Mouse (Mus musculus) intestine, embryonic 14.5 days (tissue): ENCODE measurements at regions not wholly inside any gene's neighbourhood (a gene's known extent, or its start where the extent isn't known, plus 50 kb on each side); places are given as distances from the start of the nearest gene placed in this dataset.

Experiments used
- ATAC-seq: fragments of 200-750 bp; cut with Nextera tagmentation; replicated peaks from 2 replicates; pipeline ENCODE4 v1.8.0; 2017; ENCODE audit warnings: low read depth, moderate number of reproducible peaks, moderate TSS enrichment, moderate library complexity; ENCODE audit not compliant: low FRiP score, low TSS enrichment
- DNase-seq: peaks from one replicate; pipeline ENCODE4 v3.0.0-alpha.2; 2018; ENCODE audit warnings: low spot score
- H3K27ac ChIP-seq: fragments of 300-500 bp; sonication (generic); 2 replicates; pipeline ENCODE4 v1.5.1; 2014; ENCODE audit warnings: low read depth, mild to moderate bottlenecking, control low read depth
- H3K27me3 ChIP-seq: fragments of 300-500 bp; sonication (generic); replicated peaks from 2 replicates; pipeline ENCODE4 v1.6.1; 2014; ENCODE audit warnings: low read length, control low read depth; ENCODE audit not compliant: control insufficient read depth, insufficient read depth
- H3K36me3 ChIP-seq: fragments of 300-500 bp; sonication (generic); 2 replicates; pipeline ENCODE4 v1.6.1; 2014; ENCODE audit warnings: low read length, control low read depth; ENCODE audit not compliant: control insufficient read depth, insufficient read depth
- H3K4me1 ChIP-seq: fragments of 300-500 bp; sonication (generic); replicated peaks from 2 replicates; pipeline ENCODE4 v1.6.1; 2014; ENCODE audit warnings: low read length, control low read depth, mixed read lengths; ENCODE audit not compliant: control insufficient read depth, insufficient read depth
- H3K4me2 ChIP-seq: fragments of 300-500 bp; sonication (generic); 2 replicates; pipeline ENCODE4 v1.6.1; 2014; ENCODE audit warnings: low read length
- H3K4me3 ChIP-seq: fragments of 300-500 bp; sonication (generic); 2 replicates; pipeline ENCODE4 v1.5.1; 2014; ENCODE audit warnings: low read depth, low read length, control low read depth, mixed read lengths
- H3K9ac ChIP-seq: fragments of 300-500 bp; sonication (generic); 2 replicates; pipeline ENCODE4 v1.6.1; 2014; ENCODE audit warnings: mild to moderate bottlenecking, low read length
- H3K9me3 ChIP-seq: fragments of 300-500 bp; sonication (generic); 2 replicates; pipeline ENCODE4 v1.6.1; 2016; ENCODE audit warnings: low read length, control low read depth; ENCODE audit not compliant: control insufficient read depth
- WGBS: fragments of 180-500 bp; shearing (Covaris S2); extraction: QIAGEN DNeasy Blood & Tissue Kit; methylation state at CpG from one replicate; pipeline ENCODE4 v1.1.7; 2014; 5-methylcytosine and 5-hydroxymethylcytosine counted together

- H3K9me3 ChIP-seq: no peaks in the 10 kb centered on the region
- H3K27ac ChIP-seq: no peak overlapping the region
- no peaks in the 10 kb centered on the region for H3K36me3 ChIP-seq
- ATAC-seq (no peak), DNase-seq (no peak)
- WGBS: 73% methylated on average over 3 of the region's 3 CpGs
- H3K27me3 ChIP-seq: no peaks in the 10 kb centered on the region
- no peak overlapping the region for H3K4me3 ChIP-seq
- no peaks in the 10 kb centered on the region for H3K4me1 ChIP-seq
- no peak overlapping the region for H3K9ac ChIP-seq
- no peak overlapping the region for H3K4me2 ChIP-seq
Measured at GRCm38 (mm10) chr12:9430656-9431055, 139.3 kb upstream of the Osr1 start.

- ATAC-seq: no peak
- H3K4me2 ChIP-seq: peak overlapping the region; percentile 22
- WGBS: 14% methylated on average over 9 of the region's 9 CpGs
- no peak overlapping the region for H3K27ac ChIP-seq
- DNase-seq: peak; percentile 54
- no peaks in the 10 kb centered on the region for H3K27me3 ChIP-seq
- no peak overlapping the region for H3K4me3 ChIP-seq
- no peaks in the 10 kb centered on the region for H3K4me1 ChIP-seq
- H3K36me3 ChIP-seq: no peaks in the 10 kb centered on the region
- no peak overlapping the region for H3K9ac ChIP-seq
- no peaks in the 10 kb centered on the region for H3K9me3 ChIP-seq
Measured at GRCm38 (mm10) chr12:9438575-9439161, 131.2 kb upstream of the Osr1 start.

GRCm38 (mm10) chr12:9450620-9451019, 119.3 kb upstream of the Osr1 start:
- Histone ChIP-seq H3K9me3 (no peaks in the 10 kb centered on the region), H3K27me3 (no peaks in the 10 kb centered on the region), H3K9ac (no peak overlapping the region), H3K4me3 (no peak overlapping the region), H3K4me1 (no peaks in the 10 kb centered on the region), H3K4me2 (no peak overlapping the region), H3K27ac (no peak overlapping the region), H3K36me3 (no peaks in the 10 kb centered on the region)
- ATAC-seq (no peak), DNase-seq (no peak)
- WGBS: 19% methylated on average over 3 of the region's 3 CpGs

- Histone ChIP-seq H3K36me3 (no peaks in the 10 kb centered on the region), H3K27ac (no peak overlapping the region), H3K4me1 (no peaks in the 10 kb centered on the region), H3K9me3 (no peaks in the 10 kb centered on the region), H3K4me3 (no peak overlapping the region), H3K27me3 (no peaks in the 10 kb centered on the region), H3K4me2 (no peak overlapping the region), H3K9ac (no peak overlapping the region)
- DNase-seq (no peak), ATAC-seq (no peak)
- 77% methylated on average over 3 of the region's 3 CpGs for WGBS
Measured at GRCm38 (mm10) chr12:9460193-9460592, 109.7 kb upstream of the Osr1 start.

GRCm38 (mm10) chr12:9469655-9470470, 100.1 kb upstream of the Osr1 start:
- H3K9me3 ChIP-seq: no peaks in the 10 kb centered on the region
- WGBS: 41% methylated on average over 3 of the region's 3 CpGs
- H3K4me2 ChIP-seq: no peak overlapping the region
- no peaks in the 10 kb centered on the region for H3K36me3 ChIP-seq
- H3K27ac ChIP-seq: no peak overlapping the region
- no peak overlapping the region for H3K9ac ChIP-seq
- H3K4me3 ChIP-seq: no peak overlapping the region
- DNase-seq: no peak
- no peaks in the 10 kb centered on the region for H3K27me3 ChIP-seq
- no peak for ATAC-seq
- H3K4me1 ChIP-seq: 0 out of 2 replicates have a peak, but pooled peaks cover 7% of the 10 kb centered on the region

GRCm38 (mm10) chr12:9475836-9476235, 94.1 kb upstream of the Osr1 start:
- Histone ChIP-seq H3K36me3 (no peaks in the 10 kb centered on the region), H3K9me3 (no peaks in the 10 kb centered on the region), H3K27me3 (no peaks in the 10 kb centered on the region), H3K9ac (no peak overlapping the region), H3K27ac (no peak overlapping the region), H3K4me1 (no peaks in the 10 kb centered on the region), H3K4me2 (no peak overlapping the region), H3K4me3 (no peak overlapping the region)
- no peak for DNase-seq
- no peak for ATAC-seq
- WGBS: 76% methylated on average over 2 of the region's 2 CpGs

- no peaks in the 10 kb centered on the region for H3K36me3 ChIP-seq
- DNase-seq: no peak
- no peak for ATAC-seq
- no peak overlapping the region for H3K4me2 ChIP-seq
- H3K9me3 ChIP-seq: no peaks in the 10 kb centered on the region
- H3K4me3 ChIP-seq: no peak overlapping the region
- no peaks in the 10 kb centered on the region for H3K4me1 ChIP-seq
- H3K9ac ChIP-seq: no peak overlapping the region
- H3K27ac ChIP-seq: no peak overlapping the region
- no peaks in the 10 kb centered on the region for H3K27me3 ChIP-seq
- WGBS: 38% methylated on average over 1 of the region's 1 CpGs
Measured at GRCm38 (mm10) chr12:9478201-9478600, 91.7 kb upstream of the Osr1 start.

GRCm38 (mm10) chr12:9487674-9488413, 82.1 kb upstream of the Osr1 start:
- Histone ChIP-seq H3K27me3 (no peaks in the 10 kb centered on the region), H3K4me2 (no peak overlapping the region), H3K4me3 (no peak overlapping the region), H3K9ac (no peak overlapping the region), H3K27ac (no peak overlapping the region), H3K36me3 (no peaks in the 10 kb centered on the region), H3K9me3 (no peaks in the 10 kb centered on the region), H3K4me1 (no peaks in the 10 kb centered on the region)
- WGBS: 57% methylated on average over 8 of the region's 8 CpGs
- no peak for DNase-seq
- ATAC-seq: no peak
